Mouse (Mus musculus) WW6 (cell line): ENCODE results near the gene Prss40.
"Not testable (repeated sequence)": the region's sequence is repeated elsewhere in the genome, so short reads cannot be mapped to it uniquely, and the experiment has no call there.

Experiments used
- DNase-seq: peaks from one replicate; pipeline ENCODE4 v3.0.0-alpha.2; 2013; ENCODE audit warnings: low read depth, low spot score

The Prss40 gene

DNA sequence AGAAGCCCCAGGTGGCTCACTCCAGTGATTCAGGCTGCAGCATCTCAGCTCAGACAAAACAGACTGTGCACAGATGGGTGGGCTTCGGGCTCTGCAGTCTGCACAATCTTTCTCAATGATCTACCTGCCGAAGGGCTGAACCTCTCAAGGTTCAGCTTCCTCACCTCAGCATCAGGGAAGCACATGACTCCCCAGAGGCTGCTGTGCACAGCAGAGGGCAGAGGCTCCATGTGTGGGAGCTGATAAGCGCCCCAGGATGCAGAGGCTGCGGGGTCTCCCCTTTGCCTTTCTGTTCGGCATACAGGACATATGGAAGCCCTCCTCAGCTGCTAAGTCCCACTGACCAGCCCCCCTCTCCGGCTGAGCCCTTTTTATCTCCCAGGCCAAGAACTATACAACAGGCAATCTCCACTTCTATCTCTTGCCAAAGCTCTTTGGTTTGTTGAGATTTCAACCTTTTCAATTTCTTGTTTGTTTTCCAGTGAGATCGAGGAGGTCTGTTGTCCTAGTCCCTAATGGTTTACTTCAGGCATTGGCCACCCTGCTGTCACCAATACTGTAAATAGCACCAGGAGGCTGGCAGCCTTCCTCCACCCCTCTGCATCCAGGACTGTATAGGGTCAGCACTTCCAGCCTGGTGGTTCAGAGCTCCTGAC is 25.6 kb downstream of the Prss40 start, which contains the start of gene Cfc1:
Gene Cfc1 (plus strand): TSS at position 606 of the 656 bp plus-strand sequence.
- not testable (repeated sequence) for DNase-seq

DNA sequence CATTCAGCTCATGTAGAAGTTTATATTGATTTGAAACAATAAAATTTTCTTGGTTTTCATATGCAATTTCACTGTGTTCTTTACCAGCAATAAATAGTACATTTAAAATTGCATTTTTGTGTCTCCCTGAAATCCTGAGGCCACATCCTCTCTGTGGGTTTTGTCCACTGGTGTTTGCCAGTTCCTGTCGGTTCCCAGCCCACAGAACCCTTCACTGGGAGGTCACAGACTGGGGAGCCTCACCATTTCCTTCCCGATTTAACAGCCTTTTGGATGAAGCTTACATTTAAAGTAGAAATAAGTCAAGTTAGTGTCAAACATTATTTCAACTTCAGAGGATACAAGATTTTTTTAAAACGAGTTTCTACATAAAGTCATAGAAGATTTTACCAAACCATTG is 26.2 kb downstream of the Prss40 start:
- not testable (repeated sequence) for DNase-seq

DNA sequence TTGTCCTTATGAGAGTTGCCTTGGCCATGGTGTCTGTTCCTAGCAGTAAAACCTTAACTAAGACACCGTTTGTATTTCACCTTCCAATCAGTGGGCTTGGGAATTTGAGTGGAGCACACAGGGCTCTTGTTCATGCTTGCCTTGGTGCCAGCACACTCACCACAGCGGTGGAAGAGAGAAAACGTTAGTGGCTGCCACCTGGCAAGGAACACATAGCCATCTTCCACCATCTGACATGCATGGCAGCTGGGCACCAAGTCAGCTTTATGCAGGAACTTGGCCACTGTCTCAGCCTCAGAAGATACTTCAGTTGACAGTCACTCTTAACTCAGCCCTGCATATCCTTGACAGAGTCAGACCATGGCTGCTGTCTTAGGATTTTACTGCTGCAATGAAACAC is 37.1 kb downstream of the Prss40 start:
- DNase-seq = no peak

DNA sequence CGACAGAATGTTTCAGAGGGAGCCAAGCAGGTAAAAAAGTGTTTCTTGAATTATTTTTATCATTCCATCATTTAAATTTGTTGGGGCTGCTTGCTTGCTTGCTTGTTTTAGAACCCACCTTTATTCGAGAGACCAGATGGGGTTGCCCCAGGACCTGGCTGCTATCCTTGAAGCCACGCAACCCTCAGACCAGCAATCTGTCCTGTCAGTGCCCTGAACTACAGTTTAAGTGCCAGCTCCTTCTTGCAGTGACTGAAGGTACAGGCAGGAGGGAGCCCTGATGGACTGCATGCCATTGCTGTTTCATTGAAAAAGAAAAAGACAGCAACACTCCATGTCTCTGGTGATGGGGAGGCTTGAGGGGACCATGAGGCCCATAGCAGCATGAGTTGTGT is 37.9 kb downstream of the Prss40 start:
- DNase-seq = no peak

DNA sequence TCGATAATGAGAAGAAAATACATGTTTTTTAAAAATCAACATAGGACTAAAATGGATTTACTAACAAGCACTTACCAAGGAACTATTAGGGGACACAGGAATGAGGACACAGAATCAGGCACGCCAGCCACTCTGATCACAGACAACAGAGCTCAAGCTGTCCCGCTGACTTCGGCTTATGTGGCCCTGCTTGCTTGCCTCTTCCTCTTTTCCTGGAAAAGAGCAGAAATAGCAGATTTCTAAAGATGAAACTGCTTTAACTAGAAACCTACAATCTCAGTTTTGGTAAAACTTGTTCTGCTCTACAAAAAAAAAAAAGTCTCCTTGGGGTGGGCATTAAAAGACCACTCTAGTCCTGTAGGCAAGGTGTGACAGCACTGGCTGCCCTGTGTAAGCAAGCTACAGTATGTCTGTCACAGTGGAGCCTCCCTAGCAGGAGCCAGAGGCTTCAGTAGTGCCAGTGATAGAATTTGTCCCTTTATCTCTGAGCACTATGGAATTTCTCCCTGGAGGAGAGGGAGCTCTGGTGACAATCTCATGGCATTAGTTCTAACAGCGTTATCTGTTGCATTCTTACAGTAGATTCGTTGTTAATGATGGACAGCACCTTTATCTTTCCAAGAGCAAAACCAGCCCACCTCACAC is 38.4 kb downstream of the Prss40 start:
- no peak for DNase-seq

DNA sequence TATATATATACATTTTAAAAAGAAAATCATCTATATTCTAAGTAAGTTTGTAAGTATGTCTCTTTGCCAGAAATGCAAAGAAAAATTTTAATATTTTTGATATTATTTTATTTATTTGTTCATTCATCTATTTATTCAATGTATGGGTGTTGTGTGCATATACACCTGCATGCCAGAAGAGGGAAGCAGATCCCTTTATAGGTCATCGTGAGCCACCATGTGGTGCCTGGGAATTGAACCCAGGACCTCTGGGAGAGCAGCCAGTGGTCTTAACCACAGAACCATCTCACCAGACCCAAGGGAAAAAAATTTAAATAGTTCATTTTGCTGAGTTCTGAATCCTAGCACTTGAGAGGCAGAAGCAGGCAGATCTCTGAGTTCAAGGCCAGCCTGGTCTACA is 42.5 kb downstream of the Prss40 start:
- DNase-seq = no peak

DNA sequence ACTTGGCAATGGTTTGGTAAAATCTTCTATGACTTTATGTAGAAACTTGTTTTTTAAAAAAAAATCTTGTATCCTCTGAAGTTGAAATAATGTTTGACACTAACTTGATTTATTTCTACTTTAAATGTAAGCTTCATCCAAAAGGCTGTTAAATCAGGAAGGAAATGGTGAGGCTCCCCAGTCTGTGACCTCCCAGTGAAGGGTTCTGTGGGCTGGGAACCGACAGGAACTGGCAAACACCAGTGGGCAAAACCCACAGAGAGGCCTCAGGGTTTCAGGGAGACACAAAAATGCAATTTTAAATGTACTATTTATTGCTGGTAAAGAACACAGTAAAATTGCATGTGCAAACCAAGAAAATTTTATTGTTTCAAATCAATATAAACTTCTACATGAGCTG is 42.9 kb downstream of the Prss40 start:
- DNase-seq = not testable (repeated sequence)

DNA sequence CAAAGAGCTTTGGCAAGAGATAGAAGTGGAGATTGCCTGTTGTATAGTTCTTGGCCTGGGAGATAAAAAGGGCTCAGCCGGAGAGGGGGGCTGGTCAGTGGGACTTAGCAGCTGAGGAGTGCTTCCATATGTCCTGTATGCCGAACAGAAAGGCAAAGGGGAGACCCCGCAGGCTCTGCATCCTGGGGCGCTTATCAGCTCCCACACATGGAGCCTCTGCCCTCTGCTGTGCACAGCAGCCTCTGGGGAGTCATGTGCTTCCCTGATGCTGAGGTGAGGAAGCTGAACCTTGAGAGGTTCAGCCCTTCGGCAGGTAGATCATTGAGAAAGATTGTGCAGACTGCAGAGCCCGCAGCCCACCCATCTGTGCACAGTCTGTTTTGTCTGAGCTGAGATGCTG is 43.4 kb downstream of the Prss40 start:
- DNase-seq = not testable (repeated sequence)

DNA sequence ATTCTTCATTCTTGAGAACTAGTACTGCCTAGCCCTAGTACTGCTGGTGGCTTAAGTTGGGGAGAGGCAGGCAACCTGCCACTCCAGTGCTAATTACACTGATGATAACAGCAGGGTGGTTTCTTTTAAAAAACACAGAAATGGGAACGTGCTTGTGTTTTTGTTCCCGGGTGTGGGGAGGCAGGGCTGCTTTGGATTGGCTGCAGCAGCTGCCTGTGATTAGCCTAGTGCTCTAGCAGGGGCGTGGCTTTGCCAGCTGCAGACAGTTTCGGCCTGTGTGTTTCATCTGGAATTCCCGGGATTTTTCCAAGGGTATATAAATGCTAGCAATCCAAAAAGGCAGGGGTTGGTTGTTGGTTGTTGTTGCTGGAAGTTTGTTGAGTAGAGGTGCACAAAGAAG is 44.1 kb downstream of the Prss40 start:
- DNase-seq = no peak

DNA sequence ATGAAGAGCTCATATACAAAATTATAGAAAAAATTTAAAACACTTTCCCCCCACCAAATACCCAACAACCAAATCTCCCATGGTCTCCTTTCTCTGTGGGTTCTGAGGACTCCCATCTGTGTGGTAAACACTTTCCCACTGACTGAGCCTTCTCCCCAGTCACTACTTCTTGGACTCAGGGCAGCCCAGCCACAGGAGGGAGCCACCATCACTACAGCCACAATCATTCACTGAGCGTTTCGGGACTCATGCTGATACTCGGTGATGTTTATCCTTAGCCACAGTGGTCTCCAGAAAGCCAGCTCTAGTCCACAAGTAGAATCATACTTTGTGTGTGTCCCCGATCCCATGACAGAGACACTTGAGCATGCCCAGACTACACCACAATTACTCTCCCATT is 47.7 kb downstream of the Prss40 start:
- DNase-seq = no peak

DNA sequence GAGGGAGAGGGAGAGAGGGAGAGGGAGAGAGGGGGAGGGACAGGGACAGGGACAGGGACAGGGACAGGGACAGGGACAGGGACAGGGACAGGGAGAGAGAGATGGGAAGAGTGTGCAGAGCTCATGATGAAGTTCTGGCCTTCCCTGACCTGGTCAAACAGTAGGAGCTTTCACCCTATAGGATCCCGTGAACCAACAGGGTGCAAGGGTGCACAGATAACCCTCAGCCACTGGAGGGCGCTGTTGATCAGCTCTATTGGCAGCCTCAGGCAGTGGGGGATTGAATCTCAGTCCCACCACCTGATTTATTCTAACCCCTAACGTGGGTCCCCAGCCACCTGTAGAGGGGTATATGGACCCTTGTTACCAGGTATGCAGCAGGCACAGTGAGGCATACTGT is 49.7 kb downstream of the Prss40 start:
- DNase-seq = peak; percentile 36

DNA sequence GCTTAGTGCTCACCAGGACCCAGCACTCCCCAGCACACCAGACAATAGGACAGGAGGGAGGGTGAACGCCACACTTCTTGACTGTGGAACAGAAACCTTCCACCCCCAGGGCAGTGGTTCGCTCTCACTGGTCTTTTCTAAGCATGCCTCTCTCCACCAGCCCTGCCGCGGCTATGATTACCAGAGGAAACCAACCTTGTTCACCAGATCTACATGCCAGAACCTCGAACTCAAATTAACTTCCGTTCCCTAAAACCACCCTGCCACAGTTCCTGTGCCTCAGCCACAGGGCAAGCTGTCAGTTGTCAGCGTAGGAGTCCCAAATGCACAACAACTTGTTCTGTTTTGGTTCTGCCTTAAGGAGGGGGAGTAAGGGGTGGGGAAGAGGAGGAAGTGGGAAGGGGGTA is 50.2 kb downstream of the Prss40 start:
- DNase-seq = no peak

DNA sequence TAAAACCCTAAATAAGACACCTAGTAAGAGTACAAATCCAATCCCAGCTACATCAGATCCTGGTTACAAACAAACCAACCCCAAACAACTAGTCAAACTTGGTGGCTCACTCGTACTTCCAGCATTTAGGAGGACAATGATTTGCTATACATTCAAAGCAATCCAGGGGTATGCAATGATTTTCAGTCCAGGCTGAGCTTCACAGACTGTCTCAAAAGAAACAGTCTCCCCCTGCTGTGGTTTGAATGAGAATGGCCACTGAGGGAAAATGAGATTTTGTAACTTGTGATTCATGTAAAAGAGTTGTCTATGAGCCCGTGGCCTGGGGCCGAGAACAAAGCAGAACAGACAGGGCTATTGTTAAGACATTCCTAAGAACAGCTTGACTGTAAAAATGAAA is 52.8 kb downstream of the Prss40 start:
- DNase-seq = no peak

DNA sequence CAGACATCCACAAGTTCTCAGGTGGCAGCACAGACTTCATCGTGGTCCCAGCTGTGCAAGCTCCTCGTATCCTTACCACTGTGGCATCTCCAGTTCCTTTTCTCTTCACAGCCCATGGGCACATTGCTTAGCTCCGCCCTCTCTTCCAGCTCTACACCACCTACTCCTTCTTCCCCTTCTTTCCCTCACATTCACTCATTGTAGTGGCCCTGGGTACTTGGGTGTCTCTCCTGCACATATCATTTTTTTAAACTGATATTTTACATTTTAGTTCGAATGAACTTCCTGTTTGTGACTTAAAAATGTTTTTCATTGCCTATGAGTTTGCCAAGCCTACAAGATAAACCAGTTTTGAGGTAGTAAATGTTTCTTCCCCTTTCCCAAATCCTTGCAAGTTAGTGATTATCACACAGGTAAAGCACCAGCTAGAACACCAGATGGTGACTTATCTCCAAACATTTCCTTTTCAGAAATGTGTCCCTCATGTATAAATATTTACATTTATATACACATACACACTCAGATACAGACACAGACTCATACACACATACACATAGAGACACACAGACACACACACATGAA is 54.7 kb downstream of the Prss40 start:
- no peak for DNase-seq

DNA sequence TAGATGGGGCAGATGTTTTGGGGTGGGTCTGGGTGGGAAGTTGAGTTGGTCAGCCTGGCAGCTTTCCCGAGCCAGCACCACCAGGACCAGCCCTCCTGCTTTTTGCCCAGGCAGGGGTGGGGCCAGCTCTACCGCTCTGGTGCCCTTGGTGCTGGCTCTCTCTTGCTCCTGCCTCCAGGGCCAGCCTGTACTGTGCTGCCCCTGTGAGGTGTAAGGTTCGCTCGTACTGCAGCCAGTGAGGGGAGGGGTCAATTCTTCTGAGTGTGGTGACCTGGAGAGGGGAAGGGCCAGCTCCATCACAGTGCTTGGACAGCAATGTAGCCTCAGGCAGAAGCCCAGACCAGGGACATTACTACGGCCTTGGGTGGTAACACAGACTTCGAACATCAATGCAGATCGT is 55.4 kb downstream of the Prss40 start:
- no peak for DNase-seq

DNA sequence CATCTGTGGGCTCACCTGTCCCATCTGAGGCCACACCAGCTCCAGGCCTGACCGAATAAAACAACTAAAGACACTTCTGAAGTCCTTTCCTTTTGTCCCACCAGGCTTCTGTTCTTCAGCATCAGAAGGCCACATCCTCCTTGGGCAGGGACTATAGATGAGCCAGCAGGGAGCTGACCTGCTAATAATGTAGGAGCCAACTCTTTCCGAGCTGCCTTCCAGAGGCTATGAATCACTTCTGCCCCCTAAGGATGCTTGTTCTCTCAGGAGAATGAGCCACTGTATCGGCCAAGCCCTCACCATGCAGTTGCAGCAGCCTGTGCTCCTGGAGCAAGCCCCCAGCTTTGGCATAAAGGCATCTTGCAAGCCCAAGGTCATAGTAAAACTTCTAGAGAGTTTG is 57.8 kb downstream of the Prss40 start:
- DNase-seq = no peak
